Mouse (Mus musculus) heart, embryonic 16.5 days (tissue): ENCODE measurements around the gene Ankrd13d. TPM values are rescaled to one million over a fixed set of nuclear protein-coding genes. Genes with fewer than 3 reads are reported as not detected.

Experiments used
- ATAC-seq: fragments of 200-750 bp; cut with Nextera tagmentation; replicated peaks from 2 replicates; pipeline ENCODE4 v1.8.0; 2017; ENCODE audit warnings: moderate number of reproducible peaks; ENCODE audit not compliant: insufficient read depth, low FRiP score; ENCODE audit errors: extremely low read depth
- H3K27ac ChIP-seq: fragments of 300-500 bp; sonication (generic); 2 replicates; pipeline ENCODE4 v1.5.1; 2014; ENCODE audit warnings: mild to moderate bottlenecking, low read length, control low read depth, moderate library complexity
- H3K27me3 ChIP-seq: fragments of 300-500 bp; sonication (generic); 2 replicates; pipeline ENCODE4 v1.6.1; 2014; ENCODE audit warnings: low read length, mixed read lengths; ENCODE audit not compliant: control insufficient read depth, insufficient read depth
- H3K36me3 ChIP-seq: fragments of 300-500 bp; sonication (generic); 2 replicates; pipeline ENCODE4 v1.6.1; 2014; ENCODE audit not compliant: control insufficient read depth, insufficient read depth
- H3K4me1 ChIP-seq: fragments of 300-500 bp; sonication (generic); 2 replicates; pipeline ENCODE4 v1.6.1; 2014; ENCODE audit warnings: low read length, mixed read lengths; ENCODE audit not compliant: control insufficient read depth, insufficient read depth
- H3K4me2 ChIP-seq: fragments of 300-500 bp; sonication (generic); 2 replicates; pipeline ENCODE4 v1.6.1; 2014; ENCODE audit warnings: low read depth, mild to moderate bottlenecking, control low read depth, low read length
- H3K4me3 ChIP-seq: fragments of 300-500 bp; sonication (generic); 2 replicates; pipeline ENCODE4 v1.5.1; 2014; ENCODE audit warnings: mild to moderate bottlenecking, control low read depth, low read length
- H3K9ac ChIP-seq: fragments of 300-500 bp; sonication (generic); 2 replicates; pipeline ENCODE4 v1.6.1; 2014; ENCODE audit warnings: low read length, control low read depth
- H3K9me3 ChIP-seq: fragments of 300-500 bp; sonication (generic); replicated peaks from 2 replicates; pipeline ENCODE4 v1.6.1; 2016; ENCODE audit warnings: low read length; ENCODE audit not compliant: control insufficient read depth
- WGBS: fragments of 180-500 bp; shearing (Covaris S2); extraction: QIAGEN DNeasy Blood & Tissue Kit; methylation state at CpG from one replicate; pipeline ENCODE4 v1.1.7; 2014; 5-methylcytosine and 5-hydroxymethylcytosine counted together
- polyA plus RNA-seq: library from polyadenylated mRNA; unstranded; fragments of >200 nt; fragmentation: Nextera tagmentation; extraction: Ambion mirVana; gene quantifications from 2 replicates; pipeline ENCODE4 v1.2.1, GENCODE M21; 2015

Ankrd13d gene
- polyA plus RNA-seq, 1 experiment from 2014 or later = 2.4 TPM

DNA sequence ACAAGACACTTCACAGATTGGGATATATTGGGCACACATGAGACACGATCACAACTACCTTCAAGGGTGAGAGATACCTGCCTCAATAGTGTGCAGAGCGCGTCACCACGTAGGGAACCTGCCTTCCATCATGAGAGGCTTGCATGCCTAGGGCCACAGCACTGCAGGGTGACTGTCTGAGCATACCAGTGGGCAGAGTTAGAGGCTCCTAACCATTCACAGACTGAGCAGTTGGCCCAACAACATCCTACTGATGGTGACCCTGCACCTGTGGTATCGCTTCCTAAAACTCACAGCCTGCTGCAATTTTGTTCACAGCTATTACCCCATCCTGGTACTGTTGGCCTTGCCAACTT lies 20.7 kb upstream of the Ankrd13d start:
- Histone ChIP-seq H3K36me3 (no peaks in the 10 kb centered on the region), H3K4me1 (peaks cover 61% of the 10 kb centered on the region), H3K4me3 (peak overlapping the region; percentile 15; the same call in 1 of the 2 replicates), H3K27me3 (no peaks in the 10 kb centered on the region), H3K9ac (no peak overlapping the region), H3K9me3 (no peaks in the 10 kb centered on the region), H3K4me2 (peak overlapping the region; percentile 66), H3K27ac (peak overlapping the region; percentile 85)
- ATAC-seq = no peak
- 81% methylated on average over 5 of the region's 5 CpGs for WGBS

DNA sequence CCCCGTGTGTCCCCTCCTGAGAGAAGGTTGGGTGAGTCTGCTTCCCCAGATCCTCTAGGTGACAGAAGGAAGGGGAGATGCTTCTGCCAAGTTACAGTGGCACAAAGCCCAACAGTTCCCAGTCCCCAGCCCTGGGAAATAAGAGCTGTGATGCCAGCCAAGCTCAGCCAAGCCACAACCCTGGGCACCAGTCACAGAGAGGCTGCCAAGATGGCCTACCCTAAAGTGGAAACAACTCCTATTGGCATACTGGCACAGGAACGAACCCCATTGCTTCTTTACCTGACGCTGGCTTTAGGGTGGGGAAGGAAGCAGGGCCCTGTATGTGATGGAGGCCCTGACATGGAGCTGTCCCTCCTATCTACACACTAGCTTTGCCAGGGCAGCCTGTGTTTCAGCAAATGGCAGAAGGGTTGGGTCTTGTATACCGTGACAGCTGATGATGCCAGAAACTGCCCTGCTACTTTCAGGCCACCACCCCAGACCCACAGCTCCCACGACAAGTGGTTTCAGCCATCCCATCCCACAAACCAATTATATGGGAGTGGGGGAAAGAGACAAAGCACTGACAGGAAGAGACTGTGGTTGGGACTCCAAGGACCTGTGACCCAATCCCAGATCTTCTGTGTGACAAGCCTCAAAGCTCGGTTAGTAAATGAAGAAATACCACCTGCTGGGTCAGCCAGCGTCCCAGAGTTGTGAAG lies 20.2 kb upstream of the Ankrd13d start:
- H3K36me3 ChIP-seq = no peaks in the 10 kb centered on the region
- H3K9ac ChIP-seq = peak overlapping the region; percentile 62
- no peaks in the 10 kb centered on the region for H3K9me3 ChIP-seq
- H3K4me1 ChIP-seq = peaks cover 61% of the 10 kb centered on the region
- H3K4me3 ChIP-seq = peak overlapping the region; percentile 25
- no peaks in the 10 kb centered on the region for H3K27me3 ChIP-seq
- peak overlapping the region; percentile 66 for H3K4me2 ChIP-seq
- ATAC-seq = no peak
- peak overlapping the region; percentile 85 for H3K27ac ChIP-seq
- 59% methylated on average over 7 of the region's 7 CpGs for WGBS

DNA sequence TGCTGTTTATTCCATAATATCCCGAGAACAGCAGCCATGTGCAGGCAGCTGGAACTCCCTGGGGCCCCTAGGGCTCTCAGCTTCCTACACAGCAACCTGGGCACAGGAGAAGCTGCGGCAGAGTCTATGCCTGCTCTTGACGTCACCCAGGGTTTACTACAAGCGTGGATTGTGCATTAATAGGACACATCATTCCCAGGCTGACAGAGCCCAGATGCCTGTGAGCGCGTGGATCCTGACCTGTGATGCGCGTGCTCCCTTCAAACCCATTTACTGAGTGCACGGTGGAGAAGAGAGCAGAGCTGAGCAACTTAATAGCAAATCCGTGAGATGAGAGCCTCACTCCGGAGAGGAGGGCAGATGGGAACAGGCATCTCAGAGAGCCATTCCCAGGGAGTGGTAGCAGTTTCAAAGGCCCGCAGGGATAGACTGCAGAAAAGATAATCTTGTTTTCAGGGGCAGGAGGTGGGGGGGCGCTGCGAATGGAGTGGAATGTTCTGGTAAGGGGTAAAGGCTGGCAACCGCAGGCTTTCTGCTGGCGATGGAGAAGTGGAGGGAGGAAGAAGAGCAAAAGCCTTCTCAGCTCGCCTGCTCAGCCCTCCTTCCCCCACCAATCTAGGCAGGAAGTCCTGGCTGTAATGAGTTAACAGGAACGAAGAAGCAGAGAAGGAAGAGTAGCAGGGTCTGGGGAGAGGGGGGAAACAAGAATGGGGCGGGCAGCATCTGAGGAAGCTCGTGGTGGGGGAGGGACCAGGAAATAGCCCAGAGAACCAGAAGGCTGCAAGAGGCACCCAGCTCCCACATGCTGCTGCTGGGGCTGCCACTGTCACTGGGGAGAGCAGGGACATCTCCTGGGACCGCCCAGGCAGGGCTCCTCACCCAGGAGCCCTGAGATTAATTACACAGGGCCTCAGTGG lies 19.1 kb upstream of the Ankrd13d start:
- H3K27me3 ChIP-seq = no peaks in the 10 kb centered on the region
- H3K27ac ChIP-seq = peak overlapping the region; percentile 85
- H3K9me3 ChIP-seq = no peaks in the 10 kb centered on the region
- WGBS = 24% methylated on average over 21 of the region's 21 CpGs
- H3K4me1 ChIP-seq = peaks cover 61% of the 10 kb centered on the region
- H3K4me3 ChIP-seq = peak overlapping the region; percentile 25
- peak overlapping the region; percentile 66 for H3K4me2 ChIP-seq
- H3K36me3 ChIP-seq = no peaks in the 10 kb centered on the region
- H3K9ac ChIP-seq = peak overlapping the region; percentile 62
- peak; percentile 33; the same call in 1 of the 2 replicates for ATAC-seq

DNA sequence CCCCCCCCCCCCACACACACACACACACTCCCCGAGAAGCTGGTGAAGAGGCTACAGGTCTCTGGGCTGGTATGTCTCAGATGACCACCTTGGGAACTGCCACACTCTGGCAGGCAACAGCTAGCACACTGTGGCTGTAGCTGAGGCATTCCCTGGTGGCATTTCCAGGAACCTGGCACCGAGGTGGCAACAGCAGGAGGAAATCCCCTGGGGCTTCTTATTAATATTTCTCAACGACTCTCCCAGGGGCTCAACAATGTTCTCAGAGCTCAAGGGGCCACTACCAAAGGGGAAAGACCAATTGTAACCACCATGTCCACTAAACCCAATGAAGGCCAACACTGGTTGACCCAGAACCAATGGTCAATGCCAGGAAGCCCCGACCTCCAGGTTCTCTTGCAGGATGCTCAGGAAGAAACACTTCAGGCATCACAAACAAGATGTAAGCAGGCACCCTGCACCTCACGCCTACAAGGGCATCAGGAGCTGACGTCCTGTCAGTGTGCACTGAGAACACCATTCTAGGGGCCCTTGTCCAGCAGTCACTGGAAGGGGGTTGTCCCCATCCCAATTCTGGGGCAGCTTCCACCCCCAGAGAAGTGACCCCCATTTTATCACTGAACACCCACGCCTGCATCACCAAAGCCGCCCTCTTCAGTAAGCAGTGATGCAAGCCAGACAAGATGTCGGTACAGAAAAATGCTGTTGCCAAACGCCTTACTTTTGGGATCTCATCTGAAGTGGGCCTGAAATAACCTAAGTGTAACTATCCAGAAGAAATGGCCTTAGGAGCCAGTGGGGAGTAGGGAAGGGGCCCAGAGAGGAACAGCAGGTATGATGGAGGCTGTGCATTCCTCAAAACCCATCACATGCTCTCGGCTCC lies 18.2 kb upstream of the Ankrd13d start:
- no peak for ATAC-seq
- Histone ChIP-seq H3K4me3 (peak overlapping the region; percentile 25; the same call in 1 of the 2 replicates), H3K9me3 (no peaks in the 10 kb centered on the region)

DNA sequence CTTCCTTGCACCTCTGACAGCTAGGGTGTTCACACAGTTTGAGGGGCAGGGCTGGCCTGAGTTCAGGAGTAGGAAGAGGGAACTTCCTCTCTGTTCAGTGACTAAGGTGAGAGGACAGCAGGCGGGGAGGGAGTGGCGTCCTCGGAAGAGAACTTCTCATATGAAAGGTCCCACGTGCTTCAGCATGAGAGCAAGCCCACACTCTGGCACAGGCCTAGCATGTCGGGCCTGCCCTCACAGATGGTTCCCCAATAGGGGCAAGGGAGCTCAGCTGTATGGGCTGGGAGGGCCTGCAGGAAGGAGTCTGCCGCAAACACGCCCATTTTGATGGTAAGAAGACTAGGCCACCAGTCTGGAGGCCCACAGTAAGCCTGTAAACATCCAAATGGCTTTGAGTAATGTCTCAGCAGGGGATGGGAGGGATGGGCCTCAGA lies 17.4 kb upstream of the Ankrd13d start:
- Histone ChIP-seq H3K27me3 (no peaks in the 10 kb centered on the region), H3K9me3 (no peaks in the 10 kb centered on the region), H3K27ac (peak overlapping the region; percentile 85), H3K4me1 (peaks cover 56% of the 10 kb centered on the region), H3K36me3 (no peaks in the 10 kb centered on the region), H3K4me2 (peak overlapping the region; percentile 66; the same call in 1 of the 2 replicates), H3K4me3 (no peak overlapping the region), H3K9ac (peak overlapping the region; percentile 44)
- peak; percentile 41; the same call in 1 of the 2 replicates for ATAC-seq
- WGBS = 56% methylated on average over 7 of the region's 7 CpGs

More for the DNA sequence above, 18.2 kb upstream of the Ankrd13d start:
- 53% methylated on average over 11 of the region's 11 CpGs for WGBS
- peak overlapping the region; percentile 62; the same call in 1 of the 2 replicates for H3K9ac ChIP-seq
- H3K27ac ChIP-seq = peak overlapping the region; percentile 85
- H3K4me2 ChIP-seq = peak overlapping the region; percentile 66
- no peaks in the 10 kb centered on the region for H3K36me3 ChIP-seq
- peaks cover 56% of the 10 kb centered on the region for H3K4me1 ChIP-seq
- no peaks in the 10 kb centered on the region for H3K27me3 ChIP-seq

DNA sequence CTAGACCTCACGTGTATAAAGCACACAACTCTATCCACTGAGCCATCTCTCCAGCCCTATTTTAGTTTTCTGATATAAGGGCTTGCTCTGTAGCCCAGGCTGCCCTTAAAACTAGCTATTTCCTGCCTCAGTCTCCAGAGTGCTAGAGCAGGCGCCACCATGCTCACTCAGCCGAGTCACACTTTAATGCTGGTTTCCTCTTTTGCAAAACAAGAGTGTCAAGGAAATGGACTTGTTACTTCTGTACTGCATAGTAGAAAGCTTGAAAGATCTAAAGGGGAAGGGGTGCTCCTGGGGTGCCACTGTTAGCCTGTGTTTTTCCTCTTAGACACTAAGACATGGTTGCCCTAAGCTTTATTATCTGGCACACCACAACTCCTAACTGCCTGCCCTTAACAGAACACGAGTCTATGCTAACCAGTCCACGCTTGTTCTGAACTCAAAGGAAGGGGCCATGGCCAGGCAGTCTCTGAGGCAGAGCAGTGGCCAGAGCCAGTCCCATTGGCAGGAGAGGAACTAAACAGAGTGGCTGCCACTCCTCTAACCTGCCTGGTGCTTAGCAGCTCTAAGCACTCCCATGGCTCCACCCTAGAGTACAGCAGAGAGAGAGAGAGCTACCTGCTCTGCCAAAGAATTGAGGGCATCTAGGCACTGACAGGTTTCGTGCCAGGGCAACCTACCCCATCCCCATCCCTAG lies 16.8 kb upstream of the Ankrd13d start:
- no peaks in the 10 kb centered on the region for H3K9me3 ChIP-seq
- peaks cover 50% of the 10 kb centered on the region for H3K4me1 ChIP-seq

DNA sequence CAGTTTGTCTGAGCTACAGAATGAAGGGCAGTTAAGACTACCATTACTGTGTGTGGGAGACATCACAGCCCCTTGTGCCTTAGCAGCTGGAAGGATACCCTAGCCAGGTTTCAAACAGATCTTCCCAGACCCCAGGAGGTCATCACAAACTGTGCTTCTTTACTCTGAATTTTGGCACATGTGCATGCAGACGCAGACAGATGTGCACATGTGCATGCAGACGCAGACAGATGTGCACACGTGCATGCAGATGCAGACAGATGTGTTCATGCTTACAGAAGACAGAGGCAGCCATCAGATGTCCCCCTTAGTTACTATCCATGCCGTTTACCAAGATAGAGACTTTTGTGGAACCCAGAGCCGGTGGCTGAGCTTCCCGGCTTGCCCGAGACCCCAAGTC lies 16.2 kb upstream of the Ankrd13d start:
- Histone ChIP-seq H3K27me3 (no peaks in the 10 kb centered on the region), H3K36me3 (no peaks in the 10 kb centered on the region), H3K4me1 (peaks cover 44% of the 10 kb centered on the region), H3K9ac (no peak overlapping the region), H3K4me3 (no peak overlapping the region), H3K9me3 (no peaks in the 10 kb centered on the region), H3K27ac (peak overlapping the region; percentile 85), H3K4me2 (no peak overlapping the region)
- WGBS = 90% methylated on average over 7 of the region's 7 CpGs
- ATAC-seq = no peak

More for the DNA sequence above, 16.8 kb upstream of the Ankrd13d start:
- Histone ChIP-seq H3K36me3 (no peaks in the 10 kb centered on the region), H3K4me2 (no peak overlapping the region), H3K9ac (peak overlapping the region; percentile 44; the same call in 1 of the 2 replicates), H3K27ac (peak overlapping the region; percentile 85), H3K4me3 (no peak overlapping the region), H3K27me3 (no peaks in the 10 kb centered on the region)
- WGBS = 69% methylated on average over 6 of the region's 6 CpGs
- no peak for ATAC-seq
